Mouse (Mus musculus) left cerebral cortex, postnatal 10 days (tissue): Measurements from ENCODE around the gene Gtpbp3. TPM values are rescaled to one million over a fixed set of nuclear protein-coding genes. Genes with fewer than 3 reads are reported as not detected.

ENCODE experiments used
- DNase-seq, 2 experiments: peaks; one replicate each; pipeline ENCODE4 v3.0.0; 2021 to 2022; ENCODE audit warnings: low spot score in 2 of 2, mixed read lengths in 1 of 2; ENCODE audit errors: extremely low spot score in 1 of 2
- intact Hi-C: fragments of 180-260 bp; cut with DNase I; formaldehyde crosslinking; loops from one replicate; pipeline ENCODE4 v1.15.1; 2025
- total RNA-seq, 2 experiments: library from RNA; stranded (reverse); gene quantifications; 2 replicates each; pipeline ENCODE4 v1.2.3; 2021

The Gtpbp3 gene
- total RNA-seq, 2 experiments from 2014 or later: 29.0 to 29.2 TPM

GRCm38 (mm10) chr8:71468001-71468400 lies 19.9 kb upstream of the Gtpbp3 start:
- intact Hi-C loops: no loop called here
- DNase-seq: no peak

- intact Hi-C loops: no loop called here
- peak; percentile 98 to 99 for DNase-seq
Observed at GRCm38 (mm10) chr8:71468916-71469315, 19.0 kb upstream of the Gtpbp3 start, which contains the start of gene Dda1. Dda1 (plus strand) TSS chr8:71469199.

DNA sequence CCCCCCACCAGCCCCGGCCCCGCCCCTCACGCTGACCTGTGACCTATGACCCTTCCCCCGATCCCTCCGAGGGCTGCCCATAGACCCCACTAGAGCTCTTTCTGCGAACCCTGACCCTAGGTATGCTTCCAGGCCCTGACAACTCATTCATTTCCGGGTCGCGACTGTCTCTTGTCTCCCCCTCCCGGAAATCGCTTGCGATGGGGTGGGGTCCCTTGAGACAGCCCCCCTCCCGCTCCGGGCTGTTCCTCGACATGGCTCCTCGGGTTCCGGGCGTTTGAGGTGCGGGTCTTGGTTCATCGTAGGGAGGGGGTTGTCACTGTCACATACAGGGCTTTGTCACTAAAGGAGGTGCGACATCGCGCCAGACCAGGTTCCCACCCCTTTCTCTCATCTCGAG lies 18.5 kb upstream of the Gtpbp3 start:
- peak; percentile 65 to 84 for DNase-seq
- intact Hi-C loops: no loop called here

DNA sequence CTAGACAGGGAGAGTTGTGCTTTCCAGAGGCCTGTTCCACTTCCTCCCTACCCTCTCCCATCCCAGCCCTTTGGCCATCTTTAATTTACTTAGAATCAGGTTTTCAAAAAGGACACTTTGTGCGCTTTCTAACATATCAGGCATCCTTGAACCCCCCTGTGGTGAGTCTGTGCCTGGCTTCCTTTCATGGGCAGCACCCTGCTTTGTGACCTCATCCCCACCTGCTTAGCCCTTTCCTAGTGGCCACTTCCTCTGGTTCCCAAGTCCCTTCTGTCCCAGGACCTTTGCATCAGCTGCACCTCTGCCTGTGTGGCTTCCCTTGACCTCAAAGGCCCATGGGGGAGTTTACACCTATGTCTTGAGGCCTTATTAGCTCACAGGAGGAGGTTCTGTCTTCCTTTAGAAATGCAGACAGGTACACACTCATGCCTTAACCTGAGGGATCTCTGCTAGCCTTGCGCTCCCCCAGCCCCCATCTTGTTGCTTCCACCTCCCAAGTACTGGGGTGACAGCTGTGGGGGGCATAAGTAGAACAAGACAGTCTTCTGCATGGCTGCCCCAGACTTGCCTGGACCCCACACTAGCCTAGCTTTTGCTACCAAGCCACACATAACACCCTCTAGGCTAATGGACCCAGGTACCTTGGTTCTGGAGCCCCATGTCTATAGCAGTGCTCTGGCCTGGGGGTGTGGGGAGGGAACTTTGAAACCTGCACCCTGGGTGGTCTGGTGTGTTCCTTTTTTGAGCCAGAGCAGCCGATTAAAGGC lies 17.6 kb upstream of the Gtpbp3 start:
- no peak for DNase-seq
- intact Hi-C loops: no loop called here

DNA sequence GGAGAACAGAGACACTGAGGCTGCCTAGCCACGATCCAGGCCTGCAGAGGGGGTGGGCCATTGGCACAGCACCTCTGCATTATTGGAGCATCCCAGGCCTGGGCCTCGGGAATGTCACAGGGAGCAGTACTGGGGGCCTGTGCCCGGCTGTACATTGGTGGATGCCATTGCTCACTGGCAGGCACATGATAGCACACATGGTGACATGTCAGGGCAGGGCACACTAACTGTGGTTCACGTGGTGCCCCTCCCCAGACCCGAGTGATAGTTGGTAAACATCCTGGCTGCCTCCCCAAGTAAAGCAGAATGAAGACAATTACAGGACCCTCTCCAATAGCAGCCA lies 17.0 kb upstream of the Gtpbp3 start:
- no peak for DNase-seq
- intact Hi-C loops: no loop called here

DNA sequence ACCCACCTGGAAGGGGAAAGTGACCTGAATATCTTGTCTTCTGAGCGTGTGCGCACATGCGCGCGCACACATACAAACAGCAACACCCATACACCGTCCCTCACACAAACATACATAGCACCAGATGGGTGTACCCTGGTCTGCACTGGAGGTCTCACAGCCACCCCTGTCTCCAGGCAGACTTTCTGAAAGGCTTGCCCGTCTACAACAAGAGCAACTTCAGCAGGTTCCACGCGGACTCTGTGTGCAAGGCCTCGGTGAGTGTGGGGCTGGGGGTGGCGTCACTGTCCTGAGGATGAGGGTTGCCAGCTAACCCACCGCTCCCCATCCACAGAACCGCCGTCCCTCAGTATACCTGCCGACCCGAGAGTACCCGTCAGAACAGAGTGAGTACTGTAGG lies 16.0 kb upstream of the Gtpbp3 start:
- DNase-seq: peak in 1 of 2 experiments; percentile 30
- intact Hi-C loops: no loop called here

DNA sequence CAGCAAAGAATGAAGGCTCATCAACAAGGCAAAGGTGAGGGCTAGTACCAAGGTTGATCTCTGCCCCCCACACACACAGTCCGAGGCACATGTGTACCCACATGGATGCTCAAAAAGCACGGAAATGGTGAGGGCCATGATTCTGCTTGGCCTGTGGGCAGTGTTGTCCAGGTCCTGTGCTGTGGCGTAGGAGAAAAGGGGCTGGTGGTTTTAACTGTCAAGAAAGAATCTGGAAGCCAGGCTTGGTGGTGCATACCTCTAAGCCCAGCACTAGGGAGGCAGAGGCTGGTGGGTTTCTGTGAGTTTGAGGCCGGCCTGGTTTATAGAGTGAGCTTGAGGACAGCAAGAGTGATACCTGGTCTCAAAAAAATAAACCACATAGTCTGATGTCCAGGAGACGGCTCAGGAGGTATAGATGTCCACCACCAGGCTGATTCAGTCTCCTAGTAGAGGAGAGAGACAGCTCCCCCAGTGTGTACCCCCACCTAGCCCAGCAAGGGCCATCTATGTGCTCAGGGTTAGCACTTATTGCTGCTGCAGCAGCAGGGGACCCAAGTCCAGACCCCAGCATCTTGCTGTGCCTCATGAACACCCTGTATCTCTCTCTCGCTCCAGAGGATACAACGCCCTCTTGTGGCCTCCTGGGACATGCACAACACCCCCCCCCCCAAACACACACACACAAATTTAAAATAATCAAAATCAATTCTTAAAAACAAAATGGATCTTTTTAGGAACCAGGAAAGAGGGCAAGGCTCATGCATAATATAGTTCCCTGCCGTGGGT lies 15.1 kb upstream of the Gtpbp3 start:
- intact Hi-C loops: no loop called here
- peak in 1 of 2 experiments; percentile 29 for DNase-seq

DNA sequence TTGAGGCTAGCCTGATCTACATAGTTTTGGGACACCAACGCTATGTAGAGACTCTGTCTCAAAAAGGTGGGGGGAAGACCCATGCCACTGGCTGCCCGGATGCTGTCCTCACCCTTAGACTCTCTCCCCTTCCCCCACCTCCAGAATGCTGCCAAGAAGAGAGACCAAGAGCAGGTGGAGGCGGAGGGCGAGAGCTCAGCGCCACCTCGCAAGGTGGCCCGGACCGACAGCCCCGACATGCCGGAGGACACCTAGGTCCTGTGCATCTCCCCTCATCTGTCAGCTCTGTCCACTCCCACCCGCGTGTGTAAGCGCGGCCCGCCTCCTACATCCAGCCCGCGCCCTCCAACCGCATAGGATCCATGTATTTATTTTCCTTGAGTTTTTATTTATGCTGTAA lies 13.6 kb upstream of the Gtpbp3 start:
- intact Hi-C loops: no loop called here

DNA sequence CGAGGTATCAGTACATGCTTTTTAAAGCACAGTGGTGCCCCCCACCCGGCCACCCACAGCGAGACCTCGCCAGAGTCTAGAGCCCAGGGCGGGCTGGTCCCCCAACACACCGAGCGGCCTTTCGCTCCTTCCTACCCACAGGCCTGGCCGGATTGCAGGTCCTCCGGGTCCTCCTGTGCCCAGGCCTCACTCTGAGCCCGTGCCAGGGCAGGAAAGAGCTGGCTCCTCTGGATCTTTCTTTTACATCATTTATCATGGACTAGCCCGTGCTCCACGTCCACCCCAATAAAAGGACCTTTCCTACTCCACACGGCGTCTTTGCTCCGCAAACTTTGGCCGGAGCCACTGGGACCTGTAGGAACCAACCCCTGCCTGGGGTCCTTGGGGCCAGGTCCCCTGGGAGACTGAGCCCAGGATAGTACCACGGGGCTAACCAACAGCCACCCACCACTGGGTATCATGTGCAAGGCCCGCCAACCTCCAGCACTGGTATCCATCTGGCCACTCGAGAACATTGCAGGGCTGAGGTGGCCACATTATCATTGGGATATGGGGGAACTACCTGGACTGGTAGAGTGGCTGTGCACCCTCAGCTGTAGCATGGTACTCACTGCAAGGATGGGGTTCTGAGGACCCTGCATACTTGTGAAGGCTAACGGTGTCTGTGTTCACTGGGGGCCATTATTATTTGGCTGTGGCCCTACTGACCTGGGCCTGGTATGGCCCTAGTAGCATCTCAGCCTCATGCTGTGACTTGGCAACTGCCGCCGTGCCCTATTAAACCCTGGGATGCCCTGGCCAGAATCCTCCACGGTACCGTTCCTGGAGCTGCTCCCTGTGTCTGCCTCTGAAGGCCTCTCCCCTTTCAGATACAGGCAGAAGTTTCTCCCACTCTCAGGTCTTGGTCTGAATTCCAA lies 12.9 kb upstream of the Gtpbp3 start:
- peak in 1 of 2 experiments; percentile 43 for DNase-seq
- intact Hi-C loops: no loop called here

More for the DNA sequence above, 13.6 kb upstream of the Gtpbp3 start:
- peak in 1 of 2 experiments; percentile 37 for DNase-seq

- peak in 1 of 2 experiments; percentile 31 for DNase-seq
- intact Hi-C loops: no loop called here
Observed at GRCm38 (mm10) chr8:71475702-71476075, 12.2 kb upstream of the Gtpbp3 start.

DNA sequence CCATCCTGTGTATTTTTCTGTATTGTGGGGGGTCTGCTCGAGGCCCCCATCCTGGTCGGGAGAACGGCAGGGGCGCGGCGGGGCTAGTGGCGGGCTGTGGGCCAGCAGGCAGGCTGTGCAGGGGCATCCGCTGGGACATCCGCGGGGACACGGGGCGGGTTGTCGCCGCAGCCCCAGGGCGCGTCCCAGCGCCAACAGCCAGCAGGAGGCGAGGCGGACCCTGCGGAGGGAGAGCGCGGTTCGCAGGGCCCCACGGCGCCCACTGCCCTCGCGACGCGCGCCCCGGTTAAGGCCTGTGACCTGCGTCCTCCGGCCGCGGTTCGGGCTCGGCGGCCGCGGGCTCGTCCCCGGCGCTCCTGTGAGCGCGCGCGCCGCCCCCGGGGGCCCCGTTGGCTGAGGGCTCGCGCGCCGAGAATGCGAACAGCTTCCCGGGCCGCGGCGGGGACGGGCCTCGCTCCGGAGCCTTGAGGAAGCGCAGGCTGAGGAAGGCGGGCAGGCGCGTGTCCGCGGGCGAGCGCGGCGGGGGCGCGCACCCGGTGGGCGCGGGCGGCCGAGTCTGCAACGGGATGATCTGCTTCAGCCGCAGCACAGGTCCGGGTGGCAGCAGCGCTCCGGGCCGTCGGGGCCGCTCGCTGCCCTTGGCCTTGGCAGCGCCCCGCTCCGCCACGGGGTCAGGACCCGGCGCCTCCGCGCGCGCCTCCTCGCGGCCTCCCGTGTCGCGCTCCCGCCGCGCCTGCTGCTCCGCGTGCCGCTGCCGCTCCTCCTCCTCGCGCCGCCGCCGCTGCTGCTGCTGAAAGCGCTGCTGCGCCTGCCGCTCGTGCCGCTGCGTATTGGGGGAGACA lies 11.6 kb upstream of the Gtpbp3 start:
- intact Hi-C loops: no loop called here

DNA sequence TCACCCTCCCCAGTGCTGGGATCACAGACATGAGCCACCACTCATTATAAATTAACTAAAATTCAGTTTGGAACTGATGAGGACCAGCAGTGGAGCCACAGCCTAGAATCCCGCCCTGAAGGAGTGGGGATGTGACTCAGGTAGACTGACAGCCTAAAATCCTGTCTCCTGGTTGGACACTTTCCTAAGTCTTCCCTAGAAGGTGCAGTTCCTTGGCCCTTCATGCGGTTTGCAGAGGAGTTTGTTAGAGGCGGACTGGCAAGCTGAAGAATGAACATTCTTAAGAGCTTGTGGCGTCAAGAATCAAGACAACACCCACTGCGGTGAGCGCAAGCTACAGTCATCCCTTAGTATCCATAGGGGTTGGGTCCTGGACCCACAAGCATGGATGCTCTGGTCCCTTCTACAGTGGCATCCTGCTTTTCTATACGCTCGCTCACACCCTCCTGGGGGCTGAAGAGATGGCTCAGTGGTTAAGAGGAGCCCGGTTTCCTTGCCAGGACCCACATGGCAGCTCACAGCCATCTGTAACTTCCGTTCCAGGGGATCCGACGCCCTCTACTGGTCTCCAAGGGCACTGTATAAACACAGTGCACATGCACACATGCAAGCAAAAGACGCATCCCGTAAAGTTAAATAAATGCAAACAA lies 10.6 kb upstream of the Gtpbp3 start:
- DNase-seq: peak in 1 of 2 experiments; percentile 66
- intact Hi-C loops: no loop called here

More for the DNA sequence above, 11.6 kb upstream of the Gtpbp3 start:
- peak; percentile 62 to 92 for DNase-seq

- DNase-seq: no peak
- intact Hi-C loops: no loop called here
Observed at GRCm38 (mm10) chr8:71478943-71479342, 9.0 kb upstream of the Gtpbp3 start.

GRCm38 (mm10) chr8:71483932-71484331 lies 4.0 kb upstream of the Gtpbp3 start:
- DNase-seq: no peak
- intact Hi-C loops: no loop called here

- intact Hi-C loops: no loop called here
- DNase-seq: no peak
Observed at GRCm38 (mm10) chr8:71484736-71485135, 3.2 kb upstream of the Gtpbp3 start.

- DNase-seq: peak; percentile 78 to 92
- intact Hi-C loops: no loop called here
Observed at GRCm38 (mm10) chr8:71485142-71486135, 2.5 kb upstream of the Gtpbp3 start, which contains the start of gene Ano8. Ano8 (minus strand) TSS chr8:71485963.

DNA sequence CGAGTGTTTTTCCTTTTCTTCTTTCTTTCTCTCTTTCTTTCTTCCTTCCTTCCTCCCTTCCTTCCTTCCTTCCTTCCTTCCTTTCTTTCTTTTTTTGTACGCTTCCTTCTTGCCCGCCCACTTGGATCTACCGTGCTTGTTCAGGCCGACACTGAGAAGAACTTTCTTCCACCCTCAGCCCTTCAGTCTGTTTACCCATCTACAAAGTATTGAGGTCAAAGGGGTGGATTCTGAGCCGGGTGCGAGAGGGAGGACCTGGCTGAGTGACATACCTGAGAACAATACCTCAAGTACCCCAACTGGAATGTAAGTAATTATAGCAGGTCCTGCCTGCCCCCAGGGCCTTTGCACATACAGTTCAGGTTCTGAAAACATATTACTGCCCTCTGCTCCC lies 1.8 kb upstream of the Gtpbp3 start:
- intact Hi-C loops: no loop called here
- no peak for DNase-seq
